Mouse (Mus musculus) retina, adult 2 months (tissue): ENCODE measurements around the gene H2-D1.
"Not testable (repeated sequence)": the region's sequence is repeated elsewhere in the genome, so short reads cannot be mapped to it uniquely, and the experiment has no call there.

Experiments used
- DNase-seq: peaks from one replicate; pipeline ENCODE4 v3.0.0-alpha.2; 2012; ENCODE audit warnings: low read depth, low spot score

Gene H2-D1

GRCm38 (mm10) chr17:35262664-35263522 lies at the start of gene H2-D1:
Gene H2-D1, plus strand, starts transcription at chr17:35262730.
- peak; percentile 80 for DNase-seq

- no peak for DNase-seq
These were observed 49.5 kb upstream of the H2-D1 start for GRCm38 (mm10) chr17:35213071-35213470.

GRCm38 (mm10) chr17:35218516-35219193 lies 43.9 kb upstream of the H2-D1 start:
- no peak for DNase-seq

GRCm38 (mm10) chr17:35219601-35220041 lies 42.9 kb upstream of the H2-D1 start:
- no peak for DNase-seq

- DNase-seq = no peak
These were observed 42.2 kb upstream of the H2-D1 start, which contains the start of gene Gm16181 for GRCm38 (mm10) chr17:35220156-35220952. Gene Gm16181, plus strand, starts transcription at chr17:35220834.

- no peak for DNase-seq
These were observed 40.2 kb upstream of the H2-D1 start for GRCm38 (mm10) chr17:35222299-35222698.

- DNase-seq = no peak
These were observed 37.9 kb upstream of the H2-D1 start for GRCm38 (mm10) chr17:35224641-35225040.

GRCm38 (mm10) chr17:35225456-35225855 lies 37.1 kb upstream of the H2-D1 start:
- no peak for DNase-seq

- DNase-seq = no peak
These were observed 35.9 kb upstream of the H2-D1 start for GRCm38 (mm10) chr17:35226561-35227046.

- no peak for DNase-seq
These were observed 31.5 kb upstream of the H2-D1 start for GRCm38 (mm10) chr17:35231022-35231421.

- DNase-seq = peak; percentile 50
These were observed 30.5 kb upstream of the H2-D1 start for GRCm38 (mm10) chr17:35232043-35232442.

GRCm38 (mm10) chr17:35232659-35233058 lies 29.9 kb upstream of the H2-D1 start:
- no peak for DNase-seq

- DNase-seq = no peak
These were observed 29.2 kb upstream of the H2-D1 start, which contains the start of gene Atp6v1g2 for GRCm38 (mm10) chr17:35233114-35233980. Gene Atp6v1g2, plus strand, starts transcription at chr17:35233660.

GRCm38 (mm10) chr17:35234090-35234489 lies 28.4 kb upstream of the H2-D1 start:
- DNase-seq = not testable (repeated sequence)

GRCm38 (mm10) chr17:35234903-35235302 lies 27.6 kb upstream of the H2-D1 start:
- DNase-seq = no peak

- peak; percentile 88 for DNase-seq
These were observed 26.7 kb upstream of the H2-D1 start, which contains the start of gene Nfkbil1 for GRCm38 (mm10) chr17:35235614-35236389. Gene Nfkbil1, minus strand, starts transcription at chr17:35235792.

- DNase-seq = peak; percentile 71
These were observed 26.2 kb upstream of the H2-D1 start for GRCm38 (mm10) chr17:35236390-35236746.

GRCm38 (mm10) chr17:35236996-35237395 lies 25.5 kb upstream of the H2-D1 start:
- DNase-seq = no peak

GRCm38 (mm10) chr17:35237504-35237903 lies 25.0 kb upstream of the H2-D1 start:
- DNase-seq = no peak

- DNase-seq = no peak
These were observed 22.8 kb upstream of the H2-D1 start for GRCm38 (mm10) chr17:35239700-35240099.
